Comparison of ENCODE assay signal across 19 mouse cellular contexts in genomic region chr13:57568404-57568803, GRCm38 (mm10).
"Had no signal": no experiment of that assay in that cellular context is flagged by ENCODE, and none has a peak within 500 bp of the region (broad histone marks: within the 10 kb centered on the region; RNA-seq: fewer than 3 reads in every experiment).

No protein-coding gene starts in this region.

- H3K27me3 ChIP-seq: liver, embryonic 13.5 days; megakaryocyte, embryonic 14.5 days; midbrain, embryonic 12.5 days; neural tube, embryonic 13.5 days; neural tube, embryonic 15.5 days had no signal

- H3K36me3 ChIP-seq: liver, embryonic 13.5 days; midbrain, embryonic 12.5 days; neural tube, embryonic 13.5 days; neural tube, embryonic 15.5 days had no signal

- DNase-seq: liver, embryonic 13.5 days; lung, adult 18-20 months; lung, embryonic 14.5 days; lung, postnatal 10 days; retina, postnatal 1 day; right cerebral cortex, adult 18-20 months; right cerebral cortex, postnatal 25 days; right cerebral cortex, postnatal 4 days; spleen, adult 18-20 months; thymus, adult 18-20 months; thymus, postnatal 14 days; thymus, postnatal 36 days had no signal

- ATAC-seq: midbrain, embryonic 16.5 days had no signal

- H3K27ac ChIP-seq: liver, embryonic 13.5 days; macrophage; midbrain, embryonic 12.5 days; neural tube, embryonic 13.5 days; neural tube, embryonic 15.5 days had no signal

- H3K9me3 ChIP-seq: liver, embryonic 13.5 days; midbrain, embryonic 12.5 days; neural tube, embryonic 13.5 days; neural tube, embryonic 15.5 days had no signal

- H3K4me2 ChIP-seq: liver, embryonic 13.5 days; lung, embryonic 14.5 days; midbrain, embryonic 12.5 days; neural tube, embryonic 13.5 days; neural tube, embryonic 15.5 days had no signal

- H3K4me1 ChIP-seq: liver, embryonic 13.5 days; megakaryocyte, embryonic 14.5 days; midbrain, embryonic 12.5 days; neural tube, embryonic 13.5 days had no signal

- H3K4me3 ChIP-seq: liver, embryonic 13.5 days; megakaryocyte, embryonic 14.5 days; midbrain, embryonic 12.5 days; myocyte; neural tube, embryonic 13.5 days; neural tube, embryonic 15.5 days had no signal

- H3K9ac ChIP-seq: liver, embryonic 13.5 days; lung, embryonic 14.5 days; midbrain, embryonic 12.5 days; neural tube, embryonic 13.5 days; neural tube, embryonic 15.5 days had no signal
